Mouse (Mus musculus) inflammation-experienced regulatory T-cells (primary cell): ENCODE measurements around the gene Gm21627. TPM values are rescaled to one million over a fixed set of nuclear protein-coding genes. Genes with fewer than 3 reads are reported as not detected.

Experiments
- polyA plus RNA-seq, 2 experiments: library from polyadenylated mRNA; unstranded; fragments of 100-300 nt; shearing (Covaris generic); gene quantifications; one replicate each; pipeline ENCODE4 v1.2.1; 2017

The Gm21627 gene
- polyA plus RNA-seq = not detected

GRCm38 (mm10) chrY:63228127-63228526 is at the start of gene Gm21627:
Gene Gm21627 (plus strand): TSS chrY:63228427.

